Mouse (Mus musculus): Measurements from ENCODE around the gene Pga5. TPM values are rescaled to one million over a fixed set of nuclear protein-coding genes. Genes with fewer than 3 reads are reported as not detected.

Pga5 gene
- polyA plus RNA-seq, 1 experiment, result 2.9 TPM

DNA sequence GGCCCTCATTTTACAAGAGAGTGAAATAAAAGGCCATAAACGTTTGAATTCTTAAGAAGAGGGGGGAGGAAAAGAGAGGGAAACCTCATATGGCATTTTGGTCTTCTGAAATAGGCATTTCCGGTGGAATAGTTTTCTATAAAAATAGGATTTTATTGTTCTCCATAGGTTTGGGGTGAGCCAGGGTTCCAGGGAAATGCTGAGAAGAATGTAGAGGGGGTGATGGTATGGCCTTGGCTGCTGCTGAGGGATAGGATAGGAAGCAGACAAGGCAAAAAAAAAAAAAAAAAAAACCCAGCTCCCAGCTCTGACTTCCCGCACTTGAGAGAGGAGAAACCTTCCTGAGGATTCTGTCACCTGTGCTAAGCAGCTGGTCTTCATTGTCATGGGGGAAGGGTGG, 21.8 kb downstream of the Pga5 start:
- Histone ChIP-seq H3K27ac (ENCODE audit: insufficient read depth, low read length) (no peak overlapping the region), H3K27me3 (ENCODE audit: control insufficient read depth, insufficient read depth, low read length, poor library complexity, severe bottlenecking) (no peaks in the 10 kb centered on the region), H3K36me3 (ENCODE audit: control insufficient read depth, insufficient read depth, low read length, poor library complexity, severe bottlenecking) (no peaks in the 10 kb centered on the region), H3K9me3 (replicated peaks; ENCODE audit: control insufficient read depth, insufficient read depth, low read length, poor library complexity, severe bottlenecking) (no peaks in the 10 kb centered on the region), H3K9ac (ENCODE audit: low read depth, poor library complexity, severe bottlenecking) (no peak overlapping the region), H3K4me3 (ENCODE audit: low read depth, low read length) (no peak overlapping the region), H3K4me1 (ENCODE audit: control insufficient read depth, insufficient read depth, low read length) (no peaks in the 10 kb centered on the region)
- TF ChIP-seq EP300 (IDR thresholded peaks at IDR 0.05; ENCODE audit: insufficient read depth, low read depth, low read length), result no peak
- TF ChIP-seq POLR2A (IDR thresholded peaks at IDR 0.05; ENCODE audit: insufficient read depth, low read length), result no peak
- TF ChIP-seq CTCF (IDR thresholded peaks at IDR 0.05; ENCODE audit: low read depth, low read length), result no peak

DNA sequence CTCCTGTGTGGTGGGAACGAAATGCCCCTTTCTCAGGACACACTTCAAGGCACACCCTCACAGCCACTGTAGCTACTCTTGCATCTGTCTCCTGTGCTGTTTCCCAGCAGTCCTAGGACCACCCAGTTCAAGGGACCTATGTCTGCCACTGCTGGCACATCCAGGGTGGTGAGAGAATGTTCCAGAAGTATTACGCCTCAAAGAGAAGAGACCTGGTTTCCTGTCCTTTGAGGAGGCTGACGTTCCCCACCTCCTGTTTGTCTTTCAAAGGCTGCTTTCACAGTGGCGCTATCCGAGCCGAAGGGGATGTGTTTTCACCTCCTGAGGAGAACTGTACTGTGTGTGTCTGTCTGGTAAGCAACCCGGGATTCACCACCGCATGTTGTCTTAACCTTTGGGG, 29.7 kb downstream of the Pga5 start:
- TF ChIP-seq CTCF (IDR thresholded peaks at IDR 0.05; ENCODE audit: low read depth, low read length), result no peak
- TF ChIP-seq EP300 (IDR thresholded peaks at IDR 0.05; ENCODE audit: insufficient read depth, low read depth, low read length), result no peak
- TF ChIP-seq POLR2A (IDR thresholded peaks at IDR 0.05; ENCODE audit: insufficient read depth, low read length), result no peak
- Histone ChIP-seq H3K4me3 (ENCODE audit: low read depth, low read length) (no peak overlapping the region), H3K4me1 (ENCODE audit: control insufficient read depth, insufficient read depth, low read length) (no peaks in the 10 kb centered on the region), H3K27ac (ENCODE audit: insufficient read depth, low read length) (no peak overlapping the region), H3K36me3 (ENCODE audit: control insufficient read depth, insufficient read depth, low read length, poor library complexity, severe bottlenecking) (no peaks in the 10 kb centered on the region), H3K9me3 (replicated peaks; ENCODE audit: control insufficient read depth, insufficient read depth, low read length, poor library complexity, severe bottlenecking) (no peaks in the 10 kb centered on the region), H3K9ac (ENCODE audit: low read depth, poor library complexity, severe bottlenecking) (no peak overlapping the region), H3K27me3 (ENCODE audit: control insufficient read depth, insufficient read depth, low read length, poor library complexity, severe bottlenecking) (no peaks in the 10 kb centered on the region)

DNA sequence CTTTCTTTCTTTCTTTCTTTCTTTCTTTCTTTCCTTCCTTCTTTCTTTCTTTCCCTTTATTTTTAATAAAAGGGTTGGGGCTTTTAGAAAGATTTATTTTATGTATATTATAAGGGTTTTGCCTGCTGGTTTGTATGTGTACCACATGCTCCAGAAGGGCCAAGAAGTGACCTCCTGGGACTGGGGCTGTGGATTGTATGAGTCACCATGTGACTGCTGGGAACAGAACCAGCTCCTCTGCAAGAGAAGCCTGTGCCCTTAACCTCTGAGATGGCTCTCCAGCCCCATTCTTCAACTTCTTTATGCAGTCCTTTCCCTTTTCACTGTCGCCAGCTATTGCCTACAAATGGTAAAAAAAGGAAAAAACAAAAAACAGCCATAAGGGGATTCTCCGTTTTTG, 32.3 kb downstream of the Pga5 start:
- H3K9ac ChIP-seq (ENCODE audit: low read depth, poor library complexity, severe bottlenecking), result no peak overlapping the region
- TF ChIP-seq CTCF (IDR thresholded peaks at IDR 0.05; ENCODE audit: low read depth, low read length), result no peak
- no peak for TF ChIP-seq EP300 (IDR thresholded peaks at IDR 0.05; ENCODE audit: insufficient read depth, low read depth, low read length)
- no peak for TF ChIP-seq POLR2A (IDR thresholded peaks at IDR 0.05; ENCODE audit: insufficient read depth, low read length)
- H3K27ac ChIP-seq (ENCODE audit: insufficient read depth, low read length), result no peak overlapping the region
- no peak overlapping the region for H3K4me3 ChIP-seq (ENCODE audit: low read depth, low read length)
- H3K4me1 ChIP-seq (ENCODE audit: control insufficient read depth, insufficient read depth, low read length), result no peaks in the 10 kb centered on the region
- H3K36me3 ChIP-seq (ENCODE audit: control insufficient read depth, insufficient read depth, low read length, poor library complexity, severe bottlenecking), result no peaks in the 10 kb centered on the region
- H3K9me3 ChIP-seq (replicated peaks; ENCODE audit: control insufficient read depth, insufficient read depth, low read length, poor library complexity, severe bottlenecking), result no peaks in the 10 kb centered on the region
- H3K27me3 ChIP-seq (ENCODE audit: control insufficient read depth, insufficient read depth, low read length, poor library complexity, severe bottlenecking), result 0 out of 2 replicates have a peak, but pooled peaks cover 1% of the 10 kb centered on the region

DNA sequence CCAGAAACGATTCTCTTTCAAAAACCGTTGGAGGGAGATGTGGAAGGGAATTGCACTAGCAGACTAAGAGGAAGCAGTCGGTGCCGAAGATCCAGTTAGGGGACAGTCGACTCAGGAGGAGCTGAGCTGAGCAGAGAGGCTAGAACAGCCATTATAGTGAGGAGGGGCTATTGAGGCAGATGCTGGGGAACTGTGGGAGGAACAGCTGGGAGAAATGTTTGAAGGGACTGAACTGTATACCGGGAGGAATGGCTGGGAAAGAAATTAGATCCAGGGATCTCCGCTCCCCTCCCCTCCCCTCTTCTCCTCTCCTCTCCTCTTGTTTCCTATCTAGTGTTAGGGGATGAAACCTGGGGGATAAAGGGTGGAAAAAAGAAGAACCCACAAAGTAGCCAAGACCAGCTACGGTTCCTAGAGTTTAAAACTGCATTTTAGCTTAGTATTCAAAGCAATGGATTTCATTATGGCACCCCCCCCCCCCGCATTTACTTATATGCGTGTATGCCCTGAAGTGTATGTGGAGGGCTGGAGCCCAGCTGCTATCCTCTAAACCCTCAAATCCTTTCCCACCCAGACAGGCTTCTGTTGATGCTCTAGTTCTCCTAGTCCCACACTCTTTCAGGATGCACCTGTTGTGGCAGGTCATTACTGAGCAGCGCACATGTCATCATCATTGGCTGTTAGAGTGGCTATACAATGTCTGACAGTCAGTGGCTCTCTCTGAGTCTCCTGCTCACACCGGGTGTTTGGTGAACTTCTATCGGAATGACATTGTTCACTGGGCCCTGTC, 37.1 kb downstream of the Pga5 start:
- Histone ChIP-seq H3K27ac (ENCODE audit: insufficient read depth, low read length) (no peak overlapping the region), H3K9me3 (replicated peaks; ENCODE audit: control insufficient read depth, insufficient read depth, low read length, poor library complexity, severe bottlenecking) (no peaks in the 10 kb centered on the region), H3K4me1 (ENCODE audit: control insufficient read depth, insufficient read depth, low read length) (no peaks in the 10 kb centered on the region), H3K27me3 (ENCODE audit: control insufficient read depth, insufficient read depth, low read length, poor library complexity, severe bottlenecking) (0 out of 2 replicates have a peak, but pooled peaks cover 2% of the 10 kb centered on the region), H3K9ac (ENCODE audit: low read depth, poor library complexity, severe bottlenecking) (no peak overlapping the region), H3K4me3 (ENCODE audit: low read depth, low read length) (no peak overlapping the region), H3K36me3 (ENCODE audit: control insufficient read depth, insufficient read depth, low read length, poor library complexity, severe bottlenecking) (no peaks in the 10 kb centered on the region)
- TF ChIP-seq POLR2A (IDR thresholded peaks at IDR 0.05; ENCODE audit: insufficient read depth, low read length), result no peak
- no peak for TF ChIP-seq EP300 (IDR thresholded peaks at IDR 0.05; ENCODE audit: insufficient read depth, low read depth, low read length)

DNA sequence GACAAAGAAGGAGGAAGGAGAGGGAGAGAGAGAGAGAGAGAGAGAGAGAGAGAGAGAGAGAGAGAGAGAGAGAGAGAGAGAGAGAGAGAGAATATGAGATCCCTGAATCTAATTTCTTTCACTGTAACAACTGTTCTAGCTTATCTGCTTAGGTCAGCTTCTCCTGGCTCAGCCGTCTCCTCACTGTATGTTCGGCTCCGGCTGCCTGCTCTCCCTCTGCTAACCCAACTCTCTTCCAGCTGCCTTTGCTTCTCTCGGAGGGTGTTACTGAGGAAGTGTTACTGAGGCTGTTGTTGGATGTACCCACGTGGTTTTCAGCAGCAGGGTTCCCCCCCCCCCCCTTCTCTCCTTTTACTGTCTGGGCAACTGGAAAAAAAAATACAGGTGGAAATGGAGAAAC, 37.8 kb downstream of the Pga5 start:
- Histone ChIP-seq H3K9me3 (replicated peaks; ENCODE audit: control insufficient read depth, insufficient read depth, low read length, poor library complexity, severe bottlenecking) (no peaks in the 10 kb centered on the region), H3K4me3 (ENCODE audit: low read depth, low read length) (no peak overlapping the region), H3K27ac (ENCODE audit: insufficient read depth, low read length) (no peak overlapping the region), H3K36me3 (ENCODE audit: control insufficient read depth, insufficient read depth, low read length, poor library complexity, severe bottlenecking) (no peaks in the 10 kb centered on the region), H3K27me3 (ENCODE audit: control insufficient read depth, insufficient read depth, low read length, poor library complexity, severe bottlenecking) (0 out of 2 replicates have a peak, but pooled peaks cover 2% of the 10 kb centered on the region), H3K9ac (ENCODE audit: low read depth, poor library complexity, severe bottlenecking) (no peak overlapping the region), H3K4me1 (ENCODE audit: control insufficient read depth, insufficient read depth, low read length) (no peaks in the 10 kb centered on the region)
- TF ChIP-seq POLR2A (IDR thresholded peaks at IDR 0.05; ENCODE audit: insufficient read depth, low read length) (no peak), CTCF (IDR thresholded peaks at IDR 0.05; ENCODE audit: low read depth, low read length) (no peak), EP300 (IDR thresholded peaks at IDR 0.05; ENCODE audit: insufficient read depth, low read depth, low read length) (no peak)

DNA sequence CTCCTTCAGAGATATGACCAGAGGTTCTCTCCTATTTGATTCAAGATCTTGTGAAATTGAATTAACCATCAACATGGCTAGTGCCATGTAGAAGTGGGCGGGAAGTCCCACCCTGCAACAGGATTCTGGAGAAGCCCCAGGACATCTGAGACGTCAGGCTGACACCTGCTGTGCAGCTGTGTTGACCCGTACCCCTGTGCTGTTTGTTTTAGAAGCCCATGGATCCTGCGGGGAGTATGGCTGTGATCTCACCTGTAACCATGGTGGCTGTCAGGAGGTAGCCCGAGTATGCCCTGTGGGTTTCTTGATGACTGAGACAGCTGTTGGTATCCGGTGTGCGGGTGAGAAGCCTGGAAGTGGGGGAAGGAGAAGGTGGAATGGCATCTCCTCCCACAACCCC, 40.0 kb downstream of the Pga5 start:
- no peaks in the 10 kb centered on the region for H3K36me3 ChIP-seq (ENCODE audit: control insufficient read depth, insufficient read depth, low read length, poor library complexity, severe bottlenecking)
- no peak overlapping the region for H3K4me3 ChIP-seq (ENCODE audit: low read depth, low read length)
- no peak overlapping the region for H3K9ac ChIP-seq (ENCODE audit: low read depth, poor library complexity, severe bottlenecking)
- no peaks in the 10 kb centered on the region for H3K4me1 ChIP-seq (ENCODE audit: control insufficient read depth, insufficient read depth, low read length)
- 0 out of 2 replicates have a peak, but pooled peaks cover 2% of the 10 kb centered on the region for H3K27me3 ChIP-seq (ENCODE audit: control insufficient read depth, insufficient read depth, low read length, poor library complexity, severe bottlenecking)
- H3K27ac ChIP-seq (ENCODE audit: insufficient read depth, low read length), result no peak overlapping the region
- TF ChIP-seq EP300 (IDR thresholded peaks at IDR 0.05; ENCODE audit: insufficient read depth, low read depth, low read length), result no peak
- no peak for TF ChIP-seq POLR2A (IDR thresholded peaks at IDR 0.05; ENCODE audit: insufficient read depth, low read length)
- no peak for TF ChIP-seq CTCF (IDR thresholded peaks at IDR 0.05; ENCODE audit: low read depth, low read length)
- no peaks in the 10 kb centered on the region for H3K9me3 ChIP-seq (replicated peaks; ENCODE audit: control insufficient read depth, insufficient read depth, low read length, poor library complexity, severe bottlenecking)
